Mouse (Mus musculus) heart, embryonic 14.5 days (tissue): ENCODE measurements around the gene Prkcz. TPM values are rescaled to one million over a fixed set of nuclear protein-coding genes. Genes with fewer than 3 reads are reported as not detected.

Source experiments
- ATAC-seq: fragments of 200-750 bp; cut with Nextera tagmentation; 2 replicates; pipeline ENCODE4 v1.8.0; 2017; ENCODE audit warnings: low read depth, moderate TSS enrichment; ENCODE audit not compliant: insufficient number of reproducible peaks, insufficient read depth, low FRiP score
- H3K27ac ChIP-seq, 2 experiments: fragments of 200-500 bp in 1 of 2; fragments of 300-500 bp in 1 of 2; sonication (generic) in 1 of 2; replicated peaks in 1 of 2; 2 replicates each; pipeline ENCODE4 v1.5.1; 2012 to 2014; ENCODE audit warnings: low read depth in 2 of 2, low read length in 2 of 2, control low read depth in 1 of 2, mild to moderate bottlenecking in 1 of 2, mixed read lengths in 1 of 2; ENCODE audit not compliant: control insufficient read depth in 1 of 2, insufficient read depth in 1 of 2
- H3K27me3 ChIP-seq: fragments of 300-500 bp; sonication (generic); 2 replicates; pipeline ENCODE4 v1.6.1; 2014; ENCODE audit warnings: mild to moderate bottlenecking, low read length, control low read depth; ENCODE audit not compliant: control insufficient read depth, insufficient read depth
- H3K36me3 ChIP-seq: fragments of 300-500 bp; sonication (generic); 2 replicates; pipeline ENCODE4 v1.6.1; 2014; ENCODE audit warnings: mild to moderate bottlenecking, control low read depth, low read length, mixed read lengths; ENCODE audit not compliant: control insufficient read depth, insufficient read depth
- H3K4me1 ChIP-seq, 2 experiments: fragments of 200-500 bp in 1 of 2; fragments of 300-500 bp in 1 of 2; sonication (generic) in 1 of 2; 2 replicates each; pipeline ENCODE4 v1.6.1; 2012 to 2014; ENCODE audit warnings: low read length in 2 of 2, control low read depth in 1 of 2, mixed read lengths in 1 of 2; ENCODE audit not compliant: control insufficient read depth in 2 of 2, insufficient read depth in 2 of 2
- H3K4me2 ChIP-seq: fragments of 300-500 bp; sonication (generic); 2 replicates; pipeline ENCODE4 v1.6.1; 2014; ENCODE audit warnings: mild to moderate bottlenecking, low read length
- H3K4me3 ChIP-seq, 2 experiments: fragments of 200-500 bp in 1 of 2; fragments of 300-500 bp in 1 of 2; sonication (generic) in 1 of 2; 2 replicates each; pipeline ENCODE4 v1.5.1; 2012 to 2014; ENCODE audit warnings: low read length in 2 of 2, mild to moderate bottlenecking in 2 of 2, control low read depth in 1 of 2, low read depth in 1 of 2, moderate library complexity in 1 of 2; ENCODE audit not compliant: control insufficient read depth in 1 of 2, insufficient read depth in 1 of 2
- H3K9ac ChIP-seq: fragments of 300-500 bp; sonication (generic); 2 replicates; pipeline ENCODE4 v1.6.1; 2014; ENCODE audit warnings: mild to moderate bottlenecking, low read length
- H3K9me3 ChIP-seq: fragments of 300-500 bp; sonication (generic); 2 replicates; pipeline ENCODE4 v1.6.1; 2016; ENCODE audit warnings: low read length, control low read depth; ENCODE audit not compliant: control insufficient read depth
- WGBS: fragments of 180-500 bp; shearing (Covaris S2); extraction: QIAGEN DNeasy Blood & Tissue Kit; methylation state at CpG from one replicate; pipeline ENCODE4 v1.1.7; 2014; 5-methylcytosine and 5-hydroxymethylcytosine counted together
- polyA plus RNA-seq: library from polyadenylated mRNA; unstranded; fragments of >200 nt; fragmentation: Nextera tagmentation; extraction: Ambion mirVana; gene quantifications from 2 replicates; pipeline ENCODE4 v1.2.1, GENCODE M21; 2014

Gene Prkcz
- polyA plus RNA-seq, 1 experiment from 2014 or later, result 8.5 TPM

GRCm38 (mm10) chr4:155324511-155324910 is 36.6 kb downstream of the Prkcz start:
- Histone ChIP-seq H3K27ac (no peak overlapping the region), H3K4me2 (no peak overlapping the region), H3K36me3 (no peaks in the 10 kb centered on the region), H3K4me1 (0 out of 4 replicates have a peak, but pooled peaks cover 0 to 2% of the 10 kb centered on the region in 2 experiments), H3K9ac (no peak overlapping the region), H3K4me3 (no peak overlapping the region), H3K27me3 (no peaks in the 10 kb centered on the region), H3K9me3 (no peaks in the 10 kb centered on the region)
- 61% methylated on average over 8 of the region's 8 CpGs for WGBS
- no peak for ATAC-seq

- Histone ChIP-seq H3K4me3 (no peak overlapping the region), H3K4me2 (no peak overlapping the region), H3K27me3 (no peaks in the 10 kb centered on the region), H3K4me1 (0 out of 4 replicates have a peak, but pooled peaks cover 0 to 2% of the 10 kb centered on the region in 2 experiments), H3K9ac (no peak overlapping the region), H3K27ac (no peak overlapping the region), H3K36me3 (no peaks in the 10 kb centered on the region), H3K9me3 (no peaks in the 10 kb centered on the region)
- 70% methylated on average over 3 of the region's 3 CpGs for WGBS
- ATAC-seq, result no peak
These were observed 37.9 kb downstream of the Prkcz start for GRCm38 (mm10) chr4:155323081-155323795.

- Histone ChIP-seq H3K9ac (no peak overlapping the region), H3K36me3 (no peaks in the 10 kb centered on the region), H3K27ac (no peak overlapping the region), H3K4me1 (0 out of 4 replicates have a peak, but pooled peaks cover 0 to 2% of the 10 kb centered on the region in 2 experiments), H3K9me3 (no peaks in the 10 kb centered on the region), H3K4me3 (no peak overlapping the region), H3K27me3 (no peaks in the 10 kb centered on the region; the same call in 1 of the 2 replicates), H3K4me2 (no peak overlapping the region)
- WGBS, result 58% methylated on average over 15 of the region's 15 CpGs
- no peak for ATAC-seq
These were observed 40.6 kb downstream of the Prkcz start for GRCm38 (mm10) chr4:155320281-155321244.

- ATAC-seq, result no peak
- no peak overlapping the region for H3K27ac ChIP-seq
These were observed 42.9 kb downstream of the Prkcz start for GRCm38 (mm10) chr4:155318266-155318665.

GRCm38 (mm10) chr4:155315031-155315430 is 46.1 kb downstream of the Prkcz start:
- ATAC-seq, result no peak
- Histone ChIP-seq H3K4me1 (no peaks in the 10 kb centered on the region), H3K4me2 (no peak overlapping the region), H3K36me3 (no peaks in the 10 kb centered on the region), H3K27me3 (no peaks in the 10 kb centered on the region; the same call in 1 of the 2 replicates), H3K9me3 (no peaks in the 10 kb centered on the region), H3K4me3 (no peak overlapping the region), H3K27ac (no peak overlapping the region), H3K9ac (no peak overlapping the region)
- 79% methylated on average over 3 of the region's 3 CpGs for WGBS

More at GRCm38 (mm10) chr4:155318266-155318665, 42.9 kb downstream of the Prkcz start:
- Histone ChIP-seq H3K4me1 (no peaks in the 10 kb centered on the region), H3K27me3 (no peaks in the 10 kb centered on the region; the same call in 1 of the 2 replicates), H3K4me2 (no peak overlapping the region), H3K4me3 (no peak overlapping the region), H3K9ac (no peak overlapping the region), H3K36me3 (no peaks in the 10 kb centered on the region), H3K9me3 (no peaks in the 10 kb centered on the region)
- WGBS, result 16% methylated on average over 2 of the region's 2 CpGs

- H3K27me3 ChIP-seq, result peaks cover 4% of the 10 kb centered on the region; the same call in 1 of the 2 replicates
- H3K36me3 ChIP-seq, result no peaks in the 10 kb centered on the region
- no peak for ATAC-seq
- H3K27ac ChIP-seq, result no peak overlapping the region
- peaks cover 4 to 10% of the 10 kb centered on the region in 2 experiments; a peak in 3 of 4 replicates for H3K4me1 ChIP-seq
- H3K9me3 ChIP-seq, result no peaks in the 10 kb centered on the region
- 84% methylated on average over 12 of the region's 12 CpGs for WGBS
- H3K9ac ChIP-seq, result no peak overlapping the region
- H3K4me2 ChIP-seq, result no peak overlapping the region
- no peak overlapping the region for H3K4me3 ChIP-seq
These were observed 52.5 kb downstream of the Prkcz start for GRCm38 (mm10) chr4:155308679-155309078.

GRCm38 (mm10) chr4:155308068-155308467 is 53.1 kb downstream of the Prkcz start:
- Histone ChIP-seq H3K27me3 (peaks cover 4% of the 10 kb centered on the region; the same call in 1 of the 2 replicates), H3K9ac (peak overlapping the region; percentile 49; the same call in 1 of the 2 replicates), H3K9me3 (no peaks in the 10 kb centered on the region), H3K4me2 (peak overlapping the region; percentile 53), H3K36me3 (no peaks in the 10 kb centered on the region), H3K4me3 (no peak overlapping the region), H3K4me1 (peaks cover 4 to 10% of the 10 kb centered on the region in 2 experiments; a peak in 3 of 4 replicates), H3K27ac (0 out of 4 replicates have a peak overlapping the region, but pooled peaks of 1 of the 2 experiments have one; percentile 19)
- WGBS, result under 1% methylated on average over 11 of the region's 11 CpGs
- peak; percentile 68 for ATAC-seq
